ENCODE assay signal across 20 mouse cellular contexts in the genomic region with DNA sequence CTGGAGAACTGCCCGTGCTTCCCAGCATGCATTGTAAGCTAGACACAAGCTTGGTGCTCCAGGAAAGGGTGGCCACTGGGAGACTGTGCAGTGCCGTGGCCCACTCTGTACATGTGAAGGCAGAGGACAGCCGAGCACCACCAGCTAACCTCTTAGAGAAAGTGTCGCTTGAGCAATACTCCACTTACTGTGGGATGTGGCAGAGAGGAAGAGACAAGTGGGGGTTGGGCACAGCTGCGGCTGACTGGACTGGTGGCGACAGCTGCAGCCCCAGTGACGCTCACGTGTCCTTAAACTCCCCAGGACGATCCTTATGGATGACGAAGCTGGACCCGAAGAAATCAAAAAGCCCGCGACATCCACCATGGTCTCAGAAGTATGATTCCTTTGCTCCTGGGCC.
A peak's percentile ranks its signal among the peaks of the same experiment; 100 is the strongest.
DNase-seq lines count a peak whose midpoint lies in the region; ATAC-seq and TF ChIP-seq lines count a peak whose summit lies in the region.
"Had no signal": no experiment of that assay in that cellular context is flagged by ENCODE, and none has a peak within 500 bp of the region (broad histone marks: within the 10 kb centered on the region; RNA-seq: fewer than 3 reads in every experiment).

No protein-coding gene starts in this region.

- H3K4me1 ChIP-seq in forebrain, embryonic 10.5 days, result peaks cover 27% of the 10 kb centered on the region
- H3K4me1 ChIP-seq in forebrain, embryonic 12.5 days, result peaks cover 13% of the 10 kb centered on the region
- no peaks in the 10 kb centered on the region for H3K4me1 ChIP-seq in lung, embryonic 14.5 days (ENCODE audit: insufficient read depth)
- H3K4me1 ChIP-seq: heart, embryonic 15.5 days had no signal

- no peak for ATAC-seq in forebrain, embryonic 12.5 days (ENCODE audit: low FRiP score)
- ATAC-seq in lung, embryonic 14.5 days (ENCODE audit: insufficient read depth), result 0 out of 2 replicates have a peak, but pooled peaks have one; percentile 56
- ATAC-seq: forebrain, embryonic 13.5 days; forebrain, postnatal 0 days had no signal

- no peaks in the 10 kb centered on the region for H3K36me3 ChIP-seq in forebrain, embryonic 10.5 days (replicated peaks)
- no peaks in the 10 kb centered on the region for H3K36me3 ChIP-seq in forebrain, embryonic 12.5 days (replicated peaks)
- no peaks in the 10 kb centered on the region for H3K36me3 ChIP-seq in lung, embryonic 14.5 days (ENCODE audit: insufficient read depth)
- H3K36me3 ChIP-seq in C2C12 (ENCODE audit: control insufficient read depth, insufficient read depth) (no peaks in the 10 kb centered on the region), myocyte (ENCODE audit: control insufficient read depth, insufficient read depth) (no peaks in the 10 kb centered on the region)
- H3K36me3 ChIP-seq: G1E; heart, embryonic 15.5 days had no signal

- H3K9ac ChIP-seq in forebrain, embryonic 12.5 days, result no peak overlapping the region
- H3K9ac ChIP-seq in lung, embryonic 14.5 days, result no peak overlapping the region
- H3K9ac ChIP-seq: forebrain, embryonic 13.5 days; forebrain, postnatal 0 days; heart, embryonic 15.5 days; hindbrain, embryonic 14.5 days had no signal

- 0 out of 2 replicates have a peak overlapping the region, but pooled peaks have one; percentile 1 for H3K27ac ChIP-seq in forebrain, embryonic 10.5 days
- no peak overlapping the region for H3K27ac ChIP-seq in forebrain, embryonic 12.5 days
- no peak overlapping the region for H3K27ac ChIP-seq in lung, embryonic 14.5 days (ENCODE audit: low read depth)
- H3K27ac ChIP-seq: forebrain, embryonic 13.5 days; heart, adult 2 months; heart, embryonic 15.5 days; hindbrain, embryonic 14.5 days had no signal

- 82% methylated on average over 13 of the region's 13 CpGs for WGBS in forebrain, embryonic 10.5 days
- WGBS in forebrain, embryonic 12.5 days, result 90% methylated on average over 13 of the region's 13 CpGs
- WGBS in lung, embryonic 14.5 days, result 57% methylated on average over 13 of the region's 13 CpGs

- no peak overlapping the region for H3K4me2 ChIP-seq in forebrain, embryonic 12.5 days
- H3K4me2 ChIP-seq in lung, embryonic 14.5 days, result no peak overlapping the region
- H3K4me2 ChIP-seq in myocyte (ENCODE audit: low read depth), result peak overlapping the region; percentile 6
- H3K4me2 ChIP-seq: forebrain, embryonic 13.5 days; heart, embryonic 11.5 days; heart, embryonic 15.5 days; hindbrain, embryonic 14.5 days had no signal

- no peaks in the 10 kb centered on the region for H3K9me3 ChIP-seq in forebrain, embryonic 10.5 days
- no peaks in the 10 kb centered on the region for H3K9me3 ChIP-seq in forebrain, embryonic 12.5 days
- no peaks in the 10 kb centered on the region for H3K9me3 ChIP-seq in lung, embryonic 14.5 days (ENCODE audit: low read depth, low read length)
- H3K9me3 ChIP-seq: forebrain, embryonic 13.5 days; heart, embryonic 15.5 days had no signal

- TF ChIP-seq CTCF in lung, embryonic 14.5 days (IDR thresholded peaks at IDR 0.05; ENCODE audit: low read depth), result no peak
- TF ChIP-seq CTCF in C2C12 (IDR thresholded peaks at IDR 0.05; ENCODE audit: control insufficient read depth, insufficient read depth, insufficient read length), result no peak

- H3K79me2 ChIP-seq in C2C12 (ENCODE audit: control insufficient read depth, insufficient read depth) (no peaks in the 10 kb centered on the region), myocyte (ENCODE audit: control insufficient read depth, insufficient read depth) (no peaks in the 10 kb centered on the region)

- no peak overlapping the region for H3K4me3 ChIP-seq in forebrain, embryonic 10.5 days
- no peak overlapping the region for H3K4me3 ChIP-seq in forebrain, embryonic 12.5 days (replicated peaks)
- no peak overlapping the region for H3K4me3 ChIP-seq in lung, embryonic 14.5 days (ENCODE audit: low read depth, low read length)
- H3K4me3 ChIP-seq in C2C12 (ENCODE audit: insufficient read depth, poor library complexity, severe bottlenecking), result no peak overlapping the region
- no peak overlapping the region for H3K4me3 ChIP-seq in myocyte
- H3K4me3 ChIP-seq: forebrain, embryonic 13.5 days; heart, adult 2 months; heart, embryonic 15.5 days had no signal

- TF ChIP-seq POLR2A in myocyte (IDR thresholded peaks at IDR 0.05; ENCODE audit: insufficient read length, low read depth), result no peak

- no peaks in the 10 kb centered on the region; the same call in 1 of the 2 replicates for H3K27me3 ChIP-seq in forebrain, embryonic 10.5 days (ENCODE audit: poor library complexity, severe bottlenecking)
- 0 out of 2 replicates have a peak, but pooled peaks cover 4% of the 10 kb centered on the region for H3K27me3 ChIP-seq in forebrain, embryonic 12.5 days
- H3K27me3 ChIP-seq in lung, embryonic 14.5 days (ENCODE audit: insufficient read depth, low read length), result no peaks in the 10 kb centered on the region
- peaks cover 10% of the 10 kb centered on the region for H3K27me3 ChIP-seq in C2C12 (ENCODE audit: control insufficient read depth, insufficient read depth, insufficient read length)
- peaks cover 8% of the 10 kb centered on the region for H3K27me3 ChIP-seq in myocyte (ENCODE audit: control insufficient read depth, insufficient read depth, insufficient read length)
- H3K27me3 ChIP-seq: CH12.LX; forebrain, embryonic 13.5 days; heart, embryonic 15.5 days had no signal

- H3ac ChIP-seq in C2C12 (ENCODE audit: control insufficient read depth, insufficient read length, low read depth) (no peak overlapping the region), myocyte (ENCODE audit: control insufficient read depth, insufficient read length) (no peak overlapping the region)

- no peaks in the 10 kb centered on the region for H3K79me3 ChIP-seq in C2C12 (ENCODE audit: low read depth)

- DNase-seq in forebrain, embryonic 10.5 days (ENCODE audit: extremely low spot score, low spot score), result no peak
- DNase-seq in lung, embryonic 14.5 days, result peak; percentile 34
- no peak for DNase-seq in lung, postnatal 25 days (ENCODE audit: low spot score)
- no peak for DNase-seq in right cerebral cortex, postnatal 4 days
- DNase-seq: adrenal gland, adult 8-10 months; adrenal gland, postnatal 36 days; cerebellum, adult 2 months; cerebellum, postnatal 10 days; forebrain, postnatal 0 days; heart, adult 2 months; heart, postnatal 14 days had no signal

TF ChIP-seq in C2C12, 6 proteins besides CTCF, POLR2A, EP300 and RAD21:
- no peak for TF ChIP-seq CEBPB (IDR thresholded peaks at IDR 0.05; ENCODE audit: low read depth)
- peak; percentile 43 for TF ChIP-seq MYOD1 (IDR thresholded peaks at IDR 0.05; ENCODE audit: control insufficient read depth, insufficient read length, low read depth)

TF ChIP-seq in myocyte, 11 proteins besides CTCF, POLR2A, EP300 and RAD21:
- TF ChIP-seq MYOD1 (IDR thresholded peaks at IDR 0.05; ENCODE audit: control insufficient read depth in 1 of 3, insufficient read length in 2 of 3, low read depth in 2 of 3) (peak in 2 of 3 experiments; percentile 41 to 85), MYOG (IDR thresholded peaks at IDR 0.05; ENCODE audit: control insufficient read depth in 1 of 3, insufficient read depth in 1 of 3, insufficient read length in 2 of 3, low read depth in 2 of 3) (peak in 1 of 3 experiments; percentile 43), POLR2AphosphoS2 (IDR thresholded peaks at IDR 0.05; ENCODE audit: insufficient read length, low read depth) (no peak)
TF ChIP-seq in myocyte: peak in this region for 2.
